Comparison of ENCODE assay signal across 16 mouse cellular contexts in the genomic region with DNA sequence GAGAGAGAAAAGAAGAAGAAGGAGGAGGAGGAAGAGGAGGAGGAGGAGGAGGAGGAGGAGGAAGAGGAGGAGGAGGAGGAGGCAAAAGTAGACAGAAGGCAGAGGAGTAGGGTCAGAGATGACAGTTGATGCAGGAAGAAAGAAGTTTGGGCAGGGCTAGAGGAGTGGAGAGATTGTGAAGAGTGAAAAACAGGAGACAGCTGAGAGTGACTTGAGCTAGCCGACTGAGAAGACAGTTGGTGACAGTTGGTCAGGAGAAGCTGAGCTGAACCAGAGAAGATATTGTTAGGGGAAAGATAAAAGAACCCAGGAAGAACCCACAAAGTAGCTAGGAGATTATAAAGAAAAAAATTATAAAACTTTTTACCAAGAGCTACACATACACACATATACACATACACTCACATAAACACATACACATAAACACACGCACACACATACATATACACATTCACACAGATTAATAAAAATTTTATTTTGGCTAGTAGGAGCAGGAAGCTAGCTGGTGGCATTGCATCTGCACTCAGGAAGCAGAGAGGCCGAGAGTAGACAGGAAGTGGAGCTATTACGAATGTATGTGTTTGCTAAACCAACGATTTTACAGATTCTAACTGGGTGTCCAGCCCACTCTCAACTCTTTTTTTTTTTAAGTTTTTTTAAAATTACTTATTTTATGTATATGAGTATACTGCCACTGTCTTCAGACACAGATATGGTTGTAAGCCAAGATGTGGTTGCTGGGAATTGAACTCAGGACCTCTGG. TPM values are rescaled to one million over a fixed set of nuclear protein-coding genes. Genes with fewer than 3 reads are reported as not detected.
DNase-seq lines count a peak whose midpoint lies in the region; ATAC-seq and TF ChIP-seq lines count a peak whose summit lies in the region.
"Had no signal": no experiment of that assay in that cellular context is flagged by ENCODE, and none has a peak within 500 bp of the region (broad histone marks: within the 10 kb centered on the region; RNA-seq: fewer than 3 reads in every experiment).

No protein-coding gene starts in this region.

- H3K27ac ChIP-seq in MEL (ENCODE audit: control insufficient read depth, low read depth, low read length): peak overlapping the region; percentile 100
- peak overlapping the region; percentile 83 for H3K27ac ChIP-seq in liver, embryonic 11.5 days (ENCODE audit: low read depth, low read length)
- H3K27ac ChIP-seq: embryonic facial prominence, embryonic 12.5 days; hindbrain, embryonic 12.5 days; limb, embryonic 10.5 days; midbrain, embryonic 15.5 days had no signal

- H3K36me3 ChIP-seq in MEL (ENCODE audit: control insufficient read depth in 1 of 2, insufficient read depth in 2 of 2, low read length in 2 of 2): peaks cover 0 to 78% of the 10 kb centered on the region in 2 experiments; a peak in 2 of 4 replicates
- no peaks in the 10 kb centered on the region for H3K36me3 ChIP-seq in liver, embryonic 11.5 days (ENCODE audit: control insufficient read depth, insufficient read depth, low read length)
- H3K36me3 ChIP-seq: embryonic facial prominence, embryonic 12.5 days; hindbrain, embryonic 12.5 days; limb, embryonic 10.5 days; midbrain, embryonic 15.5 days had no signal

- TF ChIP-seq CTCF in MEL (IDR thresholded peaks at IDR 0.05 in 2 of 3, conservative IDR thresholded peaks at IDR 0.05 in 1 of 3; ENCODE audit: control insufficient read depth in 1 of 3, insufficient read depth in 1 of 3, low read depth in 2 of 3, low read length in 3 of 3, poor library complexity in 1 of 3, severe bottlenecking in 1 of 3): no peak

- peak; percentile 72 for ATAC-seq in liver, embryonic 11.5 days (replicated peaks; ENCODE audit: low FRiP score)
- peak; percentile 81 for ATAC-seq in megakaryocyte-erythroid progenitor cell, adult 5-6 weeks (replicated peaks; ENCODE audit: low FRiP score, low TSS enrichment, poor library complexity, severe bottlenecking)
- ATAC-seq: midbrain, embryonic 15.5 days had no signal

- no peaks in the 10 kb centered on the region for H3K9me3 ChIP-seq in MEL (replicated peaks; ENCODE audit: insufficient read depth, low read length)
- H3K9me3 ChIP-seq in liver, embryonic 11.5 days (ENCODE audit: control insufficient read depth, low read length): 0 out of 2 replicates have a peak, but pooled peaks cover 3% of the 10 kb centered on the region
- H3K9me3 ChIP-seq: embryonic facial prominence, embryonic 12.5 days; hindbrain, embryonic 12.5 days; limb, embryonic 10.5 days; midbrain, embryonic 15.5 days had no signal

- H3K4me2 ChIP-seq in liver, embryonic 11.5 days: peak overlapping the region; percentile 6
- H3K4me2 ChIP-seq: embryonic facial prominence, embryonic 12.5 days; heart, embryonic 11.5 days; hindbrain, embryonic 12.5 days; midbrain, embryonic 15.5 days had no signal

- TF ChIP-seq RAD21 in MEL (IDR thresholded peaks at IDR 0.05; ENCODE audit: low read depth, low read length): no peak; the same call in none of the 2 replicates

- 48% methylated on average over 5 of the region's 5 CpGs for WGBS in liver, embryonic 11.5 days

- TF ChIP-seq POLR2A in MEL (IDR thresholded peaks at IDR 0.05; ENCODE audit: control insufficient read depth in 1 of 2, insufficient read depth in 1 of 2, low read depth in 1 of 2, low read length in 2 of 2, poor library complexity in 1 of 2): peak; percentile 27 to 57; a peak in 2 of 4 replicates

- peak overlapping the region; percentile 19 to 34 for H3K4me3 ChIP-seq in MEL (ENCODE audit: control insufficient read depth in 1 of 2, insufficient read depth in 1 of 2, low read depth in 2 of 2, low read length in 2 of 2)
- H3K4me3 ChIP-seq in liver, embryonic 11.5 days (ENCODE audit: low read depth, low read length): no peak overlapping the region
- H3K4me3 ChIP-seq: embryonic facial prominence, embryonic 12.5 days; hindbrain, embryonic 12.5 days; limb, embryonic 10.5 days; midbrain, embryonic 15.5 days had no signal

- H3K4me1 ChIP-seq in MEL (ENCODE audit: control insufficient read depth in 1 of 2, insufficient read depth in 2 of 2, low read length in 2 of 2): peaks cover 38 to 56% of the 10 kb centered on the region in 2 experiments
- peaks cover 21% of the 10 kb centered on the region for H3K4me1 ChIP-seq in liver, embryonic 11.5 days (replicated peaks; ENCODE audit: control insufficient read depth, insufficient read depth, low read length)
- H3K4me1 ChIP-seq: embryonic facial prominence, embryonic 12.5 days; hindbrain, embryonic 12.5 days; limb, embryonic 10.5 days; midbrain, embryonic 15.5 days had no signal

- H3K27me3 ChIP-seq in MEL (ENCODE audit: control insufficient read depth in 1 of 2, insufficient read depth in 2 of 2, low read length in 2 of 2): no peaks in the 10 kb centered on the region
- no peaks in the 10 kb centered on the region for H3K27me3 ChIP-seq in liver, embryonic 11.5 days (replicated peaks; ENCODE audit: control insufficient read depth, insufficient read depth, low read length)
- H3K27me3 ChIP-seq: CH12.LX; embryonic facial prominence, embryonic 12.5 days; hindbrain, embryonic 12.5 days; midbrain, embryonic 15.5 days had no signal

- DNase-seq in 416B (ENCODE audit: low read depth) (peak; percentile 92), MEL (ENCODE audit: low read depth, low spot score) (peak; percentile 93)
- DNase-seq in liver, embryonic 11.5 days (ENCODE audit: low spot score): no peak
- no peak for DNase-seq in embryo, embryonic 10 days (ENCODE audit: low spot score)
- no peak for DNase-seq in retina, embryonic 14.5 days (ENCODE audit: low spot score)
- DNase-seq in layer of hippocampus, adult 8-10 months (ENCODE audit: low spot score in 2 of 2): no peak
- DNase-seq: adrenal gland, postnatal 14 days; cerebellum, adult 8-10 months; kidney, adult 9 months had no signal

- H3K79me2 ChIP-seq in MEL (ENCODE audit: control insufficient read depth, insufficient read depth, low read length, poor library complexity): no peaks in the 10 kb centered on the region; the same call in 1 of the 2 replicates

- peak; percentile 97 to 99 for TF ChIP-seq EP300 in MEL (IDR thresholded peaks at IDR 0.05; ENCODE audit: low read depth in 1 of 2, low read length in 2 of 2)

- H3K9ac ChIP-seq in MEL (ENCODE audit: control insufficient read depth, low read depth, low read length, poor library complexity, severe bottlenecking): peak overlapping the region; percentile 67
- H3K9ac ChIP-seq in liver, embryonic 11.5 days (ENCODE audit: low read depth, low read length): peak overlapping the region; percentile 13; the same call in 1 of the 2 replicates
- H3K9ac ChIP-seq: embryonic facial prominence, embryonic 12.5 days; hindbrain, embryonic 12.5 days; midbrain, embryonic 15.5 days had no signal

TF ChIP-seq in MEL, 35 proteins besides CTCF, POLR2A, EP300 and RAD21:
- TF ChIP-seq USF2 (IDR thresholded peaks at IDR 0.05; ENCODE audit: borderline replicate concordance in 1 of 2, insufficient read depth in 1 of 2, low read depth in 1 of 2, low read length in 2 of 2): no peak
- no peak for TF ChIP-seq MEF2A (IDR thresholded peaks at IDR 0.05; ENCODE audit: extremely low read depth, insufficient replicate concordance, low read depth, low read length, poor library complexity, severe bottlenecking)
- TF ChIP-seq ZNF384 (IDR thresholded peaks at IDR 0.05; ENCODE audit: low read depth, low read length): peak; percentile 86
- TF ChIP-seq KAT2A (conservative IDR thresholded peaks at IDR 0.05; ENCODE audit: low read depth, low read length): no peak
- peak; percentile 53; the same call in 1 of the 2 replicates for TF ChIP-seq TAL1 (IDR thresholded peaks at IDR 0.05; ENCODE audit: low read length)
- TF ChIP-seq E2F4 (IDR thresholded peaks at IDR 0.05; ENCODE audit: borderline replicate concordance, low read depth, low read length): no peak; the same call in 1 of the 2 replicates
- peak; percentile 61 for TF ChIP-seq MAZ (IDR thresholded peaks at IDR 0.05; ENCODE audit: low read depth, low read length)
- TF ChIP-seq TBP (IDR thresholded peaks at IDR 0.05; ENCODE audit: low read depth, low read length): peak; percentile 76; the same call in 1 of the 2 replicates
- TF ChIP-seq HCFC1 (IDR thresholded peaks at IDR 0.05; ENCODE audit: low read depth, low read length): peak; percentile 41; the same call in 1 of the 2 replicates
- TF ChIP-seq ZKSCAN1 (IDR thresholded peaks at IDR 0.05; ENCODE audit: low read depth, low read length): no peak
- TF ChIP-seq ZC3H11A (IDR thresholded peaks at IDR 0.05; ENCODE audit: low read depth, low read length): no peak
- peak; percentile 61 for TF ChIP-seq NELFE (IDR thresholded peaks at IDR 0.05; ENCODE audit: low read depth, low read length)
- TF ChIP-seq GATA1 (IDR thresholded peaks at IDR 0.05; ENCODE audit: low read depth, low read length): peak; percentile 98
- TF ChIP-seq JUND (IDR thresholded peaks at IDR 0.05; ENCODE audit: low read depth, low read length): peak; percentile 87
- TF ChIP-seq RCOR1 (IDR thresholded peaks at IDR 0.05; ENCODE audit: low read depth, low read length): peak; percentile 80
- TF ChIP-seq ELF1 (IDR thresholded peaks at IDR 0.05; ENCODE audit: low read depth, low read length): peak; percentile 72
- TF ChIP-seq ZMIZ1 (IDR thresholded peaks at IDR 0.05; ENCODE audit: low read depth, low read length): peak; percentile 53
- peak; percentile 95 for TF ChIP-seq ETS1 (IDR thresholded peaks at IDR 0.05; ENCODE audit: low read depth, low read length)
- TF ChIP-seq POLR2AphosphoS5 (IDR thresholded peaks at IDR 0.05; ENCODE audit: borderline replicate concordance, low read depth, low read length): no peak
- TF ChIP-seq SMC3 (IDR thresholded peaks at IDR 0.05; ENCODE audit: low read depth, low read length): no peak
- TF ChIP-seq TCF12 (IDR thresholded peaks at IDR 0.05; ENCODE audit: low read depth, low read length): peak; percentile 95
- peak; percentile 100 for TF ChIP-seq MYB (IDR thresholded peaks at IDR 0.05; ENCODE audit: low read depth, low read length)
- peak; percentile 4; the same call in 1 of the 2 replicates for TF ChIP-seq MAFK (IDR thresholded peaks at IDR 0.05; ENCODE audit: borderline replicate concordance, low read depth, low read length)
- peak; percentile 92 for TF ChIP-seq SIN3A (IDR thresholded peaks at IDR 0.05; ENCODE audit: low read length)

RNA-seq across cellular contexts. Expression of a gene that starts 47.6 kb away (rescaled TPM):
- total RNA-seq in MEL (2012; rRNA removed): 120 and 145 TPM in 2 replicates
- 100 to 1,000 TPM in 1 of 2 experiments, 10 to 100 TPM in 1; 93.3 to 117 TPM for polyA plus RNA-seq in MEL (2012; ENCODE audit: insufficient read depth in 1 of 2, insufficient read length in 2 of 2, low read depth in 1 of 2, low replicate concordance in 2 of 2, missing spikeins in 1 of 2)
- 22.6 and 23.0 TPM in 2 replicates for polyA plus RNA-seq in liver, embryonic 11.5 days (2014; fragmentation: Nextera tagmentation; extraction: Ambion mirVana)
- total RNA-seq in megakaryocyte-erythroid progenitor cell, adult 5-6 weeks (2014; fragmentation: Nextera tagmentation): 161 and 194 TPM in 2 replicates
- total RNA-seq in megakaryocyte-erythroid progenitor cell, adult 5-6 weeks (2017): 128 and 155 TPM in 2 replicates
- 10 to 100 TPM; 63.5 to 84.2 (median 66.8) TPM for total RNA-seq in layer of hippocampus, adult 8-10 months (2022)

Comparison
In these comparisons a context has a peak if more than half of its experiments do, and no peak if none do; other contexts are left out.
1. DNase-seq: peak in 416B (single experiment) and MEL (single experiment); none in liver, embryonic 11.5 days (single experiment), embryo, embryonic 10 days (single experiment), retina, embryonic 14.5 days (single experiment) and layer of hippocampus, adult 8-10 months (0 of 2).